Mouse (Mus musculus) spleen, adult 2 months (tissue): ENCODE measurements around the gene Try10. TPM values are rescaled to one million over a fixed set of nuclear protein-coding genes. Genes with fewer than 3 reads are reported as not detected.
"Not testable (repeated sequence)": the region's sequence is repeated elsewhere in the genome, so short reads cannot be mapped to it uniquely, and the experiment has no call there.

Experiments
- DNase-seq, 2 experiments: peaks; one replicate each; pipeline versions ENCODE4 v3.0.0 to v3.0.0-alpha.2; 2012 to 2021; ENCODE audit warnings: low spot score in 2 of 2, low read depth in 1 of 2
- H3K27ac ChIP-seq: fragments of 200-500 bp; 2 replicates; pipeline ENCODE4 v1.5.1; 2012; ENCODE audit warnings: low read length, inconsistent platforms; ENCODE audit not compliant: insufficient read depth
- H3K27me3 ChIP-seq: fragments of 200-500 bp; 2 replicates; pipeline ENCODE4 v1.6.1; 2012; ENCODE audit warnings: mild to moderate bottlenecking, moderate library complexity, low read length, inconsistent platforms; ENCODE audit not compliant: control insufficient read depth, insufficient read depth
- H3K36me3 ChIP-seq: fragments of 200-500 bp; 2 replicates; pipeline ENCODE4 v1.6.1; 2012; ENCODE audit warnings: mild to moderate bottlenecking, low read length, inconsistent platforms; ENCODE audit not compliant: control insufficient read depth, insufficient read depth
- H3K4me1 ChIP-seq: fragments of 200-500 bp; 2 replicates; pipeline ENCODE4 v1.6.1; 2011; ENCODE audit warnings: inconsistent platforms; ENCODE audit not compliant: control insufficient read depth, insufficient read depth, insufficient read length
- H3K4me3 ChIP-seq: fragments of 200-500 bp; 2 replicates; pipeline ENCODE4 v1.5.1; 2011; ENCODE audit warnings: mild to moderate bottlenecking, inconsistent platforms; ENCODE audit not compliant: insufficient read depth, insufficient read length; ENCODE audit errors: extremely low read depth
- CTCF ChIP-seq: fragments of 200-500 bp; IDR thresholded peaks from 2 replicates; pipeline ENCODE4 v1.5.1; 2011; ENCODE audit warnings: mild to moderate bottlenecking, inconsistent platforms; ENCODE audit not compliant: insufficient read depth, insufficient read length, insufficient replicate concordance; ENCODE audit errors: extremely low read depth
- POLR2A ChIP-seq: fragments of 200-500 bp; IDR thresholded peaks from 2 replicates; pipeline ENCODE4 v1.6.1; 2011; ENCODE audit warnings: low read depth, low read length, inconsistent platforms
- WGBS: fragments of 180-500 bp; shearing (Covaris S2); methylation state at CpG from one replicate; pipeline ENCODE4 v1.1.7; 2018; 5-methylcytosine and 5-hydroxymethylcytosine counted together
- polyA plus RNA-seq: library from polyadenylated mRNA; depleted of rRNA; stranded (reverse); fragments of >200 nt; gene quantifications from 2 replicates; pipeline ENCODE4 v1.2.3, GENCODE M21; 2012; rRNA removed

Gene Try10
- polyA plus RNA-seq: 59.7 and 79.4 TPM in 2 replicates

DNA sequence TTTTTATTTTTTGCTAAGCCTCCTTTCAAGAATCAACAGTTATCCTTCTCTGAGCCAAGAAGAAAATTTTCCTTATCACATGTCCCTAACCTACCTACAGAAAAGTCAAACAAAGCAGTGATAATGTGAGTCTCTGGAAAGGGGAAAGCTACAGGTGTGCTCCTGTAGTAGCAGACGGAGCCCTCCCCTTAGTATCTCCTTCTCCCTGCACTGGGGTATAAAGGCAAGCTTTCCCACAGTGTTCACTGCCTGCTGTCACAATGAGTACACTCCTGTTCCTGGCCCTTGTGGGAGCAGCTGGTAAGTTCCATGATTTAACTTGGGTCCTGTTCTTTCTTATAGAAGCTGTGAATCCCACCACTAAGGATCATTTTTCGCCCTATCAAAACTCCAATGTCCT lies at the start of gene Try10:
Try10 (plus strand) TSS at position 174 of the 400 bp plus-strand sequence.
- Histone ChIP-seq H3K27me3 (no peaks in the 10 kb centered on the region), H3K27ac (no peak within 1 kb of the TSS), H3K4me3 (no peak within 1 kb of the TSS), H3K36me3 (no peaks in the 10 kb centered on the region), H3K4me1 (no peaks in the 10 kb centered on the region)
- TF ChIP-seq CTCF (no peak), POLR2A (no peak)
- 80% methylated on average over 2 of the region's 2 CpGs for WGBS
- DNase-seq: no peak

DNA sequence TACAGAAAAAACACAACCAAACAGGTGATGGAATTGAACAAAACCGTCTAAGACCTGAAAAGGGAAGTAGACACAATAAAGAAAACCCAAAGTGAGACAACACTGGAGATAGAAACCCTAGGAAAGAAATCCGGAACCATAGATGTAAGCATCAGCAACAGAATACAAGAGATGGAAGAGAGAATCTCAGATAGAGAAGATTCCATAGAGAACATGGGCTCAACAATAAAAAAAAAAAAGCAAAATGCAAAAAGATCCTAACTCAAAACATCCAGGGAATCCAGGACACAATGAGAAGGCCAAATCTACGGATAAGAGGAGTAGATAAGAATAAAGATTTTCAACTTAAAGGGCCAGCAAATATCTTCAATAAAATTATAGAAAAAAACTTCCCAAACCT lies 37.2 kb upstream of the Try10 start, which contains the start of gene Try5:
Try5 (minus strand) TSS at position 101 of the 400 bp plus-strand sequence.
- not testable (repeated sequence) for H3K36me3 ChIP-seq, H3K27ac ChIP-seq, H3K27me3 ChIP-seq, H3K4me3 ChIP-seq, DNase-seq, H3K4me1 ChIP-seq
- 67% methylated on average over 3 of the region's 3 CpGs for WGBS

DNA sequence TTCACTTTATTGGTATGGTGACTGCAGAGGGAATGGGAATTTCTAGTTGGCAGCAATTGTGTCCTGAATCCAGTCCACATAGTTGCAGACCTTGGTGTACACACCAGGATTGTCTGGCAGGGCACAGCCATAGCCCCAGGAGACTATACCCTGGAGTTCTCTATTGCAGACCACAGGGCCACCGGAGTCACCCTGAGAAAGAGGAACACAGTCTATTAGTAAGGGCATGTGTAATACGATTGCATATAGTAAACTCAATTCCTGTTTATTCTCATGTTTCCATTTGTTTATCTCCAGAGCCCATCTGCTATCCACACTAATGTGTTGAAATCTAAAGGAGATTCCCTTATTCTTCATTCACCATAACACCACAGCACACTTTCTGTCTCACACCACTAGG lies 19.9 kb downstream of the Try10 start:
- H3K36me3 ChIP-seq, H3K27me3 ChIP-seq, H3K4me1 ChIP-seq, DNase-seq, H3K4me3 ChIP-seq, H3K27ac ChIP-seq: not testable (repeated sequence)
- 34% methylated on average over 2 of the region's 2 CpGs for WGBS

DNA sequence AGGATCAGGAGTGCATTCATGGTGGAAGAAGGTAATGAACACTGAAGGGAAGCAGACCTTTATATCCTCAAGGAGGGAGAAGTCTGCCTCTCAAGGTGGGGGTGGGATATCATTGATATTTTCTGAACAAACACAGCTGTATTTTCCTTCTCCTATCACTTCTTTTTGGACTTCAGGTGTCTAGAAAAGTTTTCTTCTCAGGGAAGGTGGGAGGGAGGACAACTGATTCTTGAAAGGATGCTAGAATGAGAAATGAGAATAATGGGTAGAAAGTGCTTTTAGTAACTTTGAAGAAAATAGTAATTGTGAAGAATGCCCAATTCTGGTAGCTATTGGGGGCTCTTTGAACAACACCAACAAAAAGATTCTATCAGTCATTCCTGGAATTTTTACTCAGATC lies 23.7 kb downstream of the Try10 start, which contains the start of gene Prss3:
Prss3 (minus strand) TSS at position 101 of the 400 bp plus-strand sequence.
- H3K4me1 ChIP-seq, H3K4me3 ChIP-seq, H3K27ac ChIP-seq, DNase-seq, H3K36me3 ChIP-seq, H3K27me3 ChIP-seq: not testable (repeated sequence)

DNA sequence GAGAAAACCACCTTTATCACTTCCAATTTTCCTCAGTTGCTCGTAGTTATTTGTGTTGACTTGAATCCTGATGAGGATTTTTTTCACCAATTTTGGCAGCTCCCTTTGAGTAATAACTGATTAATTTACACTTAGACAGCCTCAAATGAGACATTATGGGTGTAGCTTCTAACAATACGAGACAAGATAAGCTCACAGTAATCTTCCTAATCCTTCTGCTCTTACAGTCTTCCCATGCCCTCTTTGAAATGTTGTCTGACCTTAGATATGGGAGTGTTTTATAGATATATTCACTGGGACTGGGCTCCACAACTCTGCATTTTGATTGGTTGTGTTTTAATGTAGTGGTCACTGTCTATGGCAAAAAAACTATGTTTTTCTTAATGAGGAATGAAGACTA lies 32.9 kb downstream of the Try10 start:
- no peak for DNase-seq
- TF ChIP-seq POLR2A (no peak), CTCF (no peak)
- Histone ChIP-seq H3K4me3 (no peak overlapping the region), H3K27me3 (no peaks in the 10 kb centered on the region), H3K4me1 (no peaks in the 10 kb centered on the region), H3K36me3 (no peaks in the 10 kb centered on the region), H3K27ac (no peak overlapping the region)
- WGBS: 81% methylated on average over 2 of the region's 2 CpGs

DNA sequence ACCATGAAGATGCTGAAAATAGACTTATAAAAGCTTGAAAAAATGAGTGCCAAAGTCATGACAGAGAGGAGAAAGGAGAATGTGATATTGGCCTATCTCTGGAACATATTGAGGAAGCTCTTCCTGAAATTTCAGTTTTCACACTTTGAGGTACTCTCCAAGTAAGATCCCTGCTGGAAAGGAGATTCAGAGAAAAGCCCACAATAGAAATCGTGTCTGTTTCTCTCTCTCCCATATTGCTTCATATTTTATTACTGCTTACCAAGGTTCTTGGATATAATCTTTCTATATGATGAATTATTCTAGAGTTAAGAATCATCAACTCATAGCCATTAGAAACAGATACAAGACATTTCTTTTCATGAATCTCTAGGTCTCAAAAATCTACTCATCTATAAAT lies 37.7 kb downstream of the Try10 start:
- not testable (repeated sequence) for H3K27ac ChIP-seq, H3K36me3 ChIP-seq, H3K4me1 ChIP-seq, DNase-seq, H3K4me3 ChIP-seq, H3K27me3 ChIP-seq
- 70% methylated on average over 1 of the region's 1 CpGs for WGBS

DNA sequence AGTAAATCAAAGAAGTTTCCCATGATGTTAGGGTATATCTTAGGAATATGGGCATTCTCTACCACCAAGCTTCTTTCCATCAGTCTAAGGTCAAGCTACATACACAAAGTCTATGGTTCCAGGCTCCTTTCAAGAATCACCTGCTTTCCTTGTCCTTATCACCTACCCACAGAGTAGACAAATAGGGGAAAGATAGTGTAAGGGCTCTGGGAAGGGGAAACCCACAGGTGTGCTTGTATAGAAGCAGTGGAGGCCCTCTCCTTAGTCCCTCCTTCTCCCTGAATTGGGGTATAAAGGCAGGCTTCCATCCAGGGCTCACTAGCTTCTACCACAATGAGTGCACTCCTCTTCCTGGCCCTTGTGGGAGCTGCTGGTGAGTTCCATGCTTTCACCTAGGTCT lies 38.2 kb downstream of the Try10 start, which contains the start of gene Gm5771:
Gm5771 (plus strand) TSS at position 301 of the 400 bp plus-strand sequence.
- not testable (repeated sequence) for H3K36me3 ChIP-seq, H3K4me1 ChIP-seq, DNase-seq, H3K27me3 ChIP-seq, H3K27ac ChIP-seq, H3K4me3 ChIP-seq

Other genes starting within 250 kb of the Try10 start
- 7,384 and 7,585 TPM in 2 replicates for gene Try4, start 51.8 kb upstream of the Try10 start, polyA plus RNA-seq
- 2,461 and 4,668 TPM in 2 replicates for gene Try5, start 37.3 kb upstream of the Try10 start, polyA plus RNA-seq
- 80.5 and 489 TPM in 2 replicates for gene Prss3, start 23.6 kb downstream of the Try10 start, polyA plus RNA-seq
- gene Gm5771, start 38.3 kb downstream of the Try10 start, polyA plus RNA-seq: 12.2 and 155 TPM in 2 replicates
- 2.4 and 41.1 TPM in 2 replicates for gene Gm10334, start 92.0 kb downstream of the Try10 start, polyA plus RNA-seq
- gene Prss1, start 104.8 kb downstream of the Try10 start, polyA plus RNA-seq: 10.3 and 12.5 TPM in 2 replicates
- 9,234 and 9,806 TPM in 2 replicates for gene Prss2, start 167.7 kb downstream of the Try10 start, polyA plus RNA-seq